Mouse (Mus musculus) gastrocnemius, postnatal 36 days (tissue): ENCODE data around the gene Atf3. TPM values are rescaled to one million over a fixed set of nuclear protein-coding genes. Genes with fewer than 3 reads are reported as not detected.
"Not testable (repeated sequence)": the region's sequence is repeated elsewhere in the genome, so short reads cannot be mapped to it uniquely, and the experiment has no call there.

ENCODE experiments used
- DNase-seq, 2 experiments: peaks; one replicate each; pipeline ENCODE4 v3.0.0; 2022
- intact Hi-C: fragments of 180-260 bp; cut with DNase I; formaldehyde crosslinking; loops from one replicate; pipeline ENCODE4 v1.15.1; 2025
- total RNA-seq, 2 experiments: library from RNA; stranded (reverse); gene quantifications; 2 replicates each; pipeline ENCODE4 v1.2.3; 2021

The Atf3 gene
- total RNA-seq, 2 experiments from 2014 or later: 11.9 to 18.8 TPM

GRCm38 (mm10) chr1:191170444-191170843 is 47.4 kb downstream of the Atf3 start:
- intact Hi-C loops: no loop called here
- DNase-seq: no peak

- intact Hi-C loops: no loop called here
- DNase-seq: no peak
Measured at GRCm38 (mm10) chr1:191166189-191166588, 51.6 kb downstream of the Atf3 start.

- DNase-seq: no peak
- intact Hi-C loops: no loop called here
Measured at GRCm38 (mm10) chr1:191164717-191165116, 53.1 kb downstream of the Atf3 start, which contains the start of gene Fam71a. TSS of gene Fam71a (minus strand) at chr1:191164817.

DNA sequence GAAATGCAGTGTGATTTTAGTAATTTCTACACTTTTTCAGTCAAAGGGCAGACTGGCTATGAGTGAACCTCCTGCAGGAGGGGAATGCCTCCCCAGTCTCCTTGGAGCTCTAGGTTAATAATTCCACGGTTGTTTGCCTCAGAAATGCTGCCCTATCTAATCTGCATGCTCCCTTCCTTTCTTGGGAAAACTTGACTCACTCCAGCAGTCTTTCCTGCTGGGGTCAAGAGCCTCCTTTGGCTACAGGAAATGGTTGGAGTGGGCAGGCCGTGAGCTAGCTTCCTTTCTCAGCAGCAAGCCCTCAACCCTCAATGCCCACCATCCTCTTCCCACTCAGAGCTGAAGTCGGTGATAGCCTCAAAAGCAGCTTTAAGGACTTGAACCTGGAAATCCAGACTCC is 63.5 kb downstream of the Atf3 start:
- intact Hi-C loops: loop anchor here (5.0 kb wide), 1 partner anchor 123 kb away; no protein-coding TSS in a partner anchor
- no peak for DNase-seq

- intact Hi-C loops: loop anchor here (5.0 kb wide), 1 partner anchor 124 kb away; no protein-coding TSS in a partner anchor
- DNase-seq: peak in 1 of 2 experiments; percentile 26
Measured at GRCm38 (mm10) chr1:191153052-191153451, 64.8 kb downstream of the Atf3 start.

GRCm38 (mm10) chr1:191150924-191151605 is 66.8 kb downstream of the Atf3 start:
- DNase-seq: no peak
- intact Hi-C loops: loop anchor here (5.0 kb wide), 1 partner anchor 126 kb away; no protein-coding TSS in a partner anchor

DNA sequence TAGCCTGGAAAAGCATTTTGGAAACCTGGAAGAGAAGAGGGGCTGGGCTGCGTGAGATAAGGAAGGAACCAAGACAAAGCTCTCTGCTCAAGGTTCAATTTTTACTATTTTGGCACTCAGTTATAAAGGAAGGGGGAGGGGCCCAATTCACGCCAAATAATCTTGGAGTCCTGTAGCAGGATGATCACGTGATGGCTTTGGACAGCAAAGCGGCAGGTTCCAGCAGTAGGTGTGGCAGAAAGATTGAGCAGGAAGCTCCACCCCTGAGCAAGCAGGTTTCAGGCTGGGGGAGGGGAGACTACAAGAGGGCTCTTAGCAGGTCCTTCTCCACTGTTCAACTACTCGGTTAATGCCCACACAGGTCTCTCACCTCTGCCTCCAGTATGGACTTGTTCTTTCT is 68.3 kb downstream of the Atf3 start:
- intact Hi-C loops: not testable (repeated sequence)

GRCm38 (mm10) chr1:191140983-191141382 is 76.9 kb downstream of the Atf3 start:
- DNase-seq: no peak
- intact Hi-C loops: no loop called here

More for the DNA sequence above, 68.3 kb downstream of the Atf3 start:
- DNase-seq: not testable (repeated sequence)

DNA sequence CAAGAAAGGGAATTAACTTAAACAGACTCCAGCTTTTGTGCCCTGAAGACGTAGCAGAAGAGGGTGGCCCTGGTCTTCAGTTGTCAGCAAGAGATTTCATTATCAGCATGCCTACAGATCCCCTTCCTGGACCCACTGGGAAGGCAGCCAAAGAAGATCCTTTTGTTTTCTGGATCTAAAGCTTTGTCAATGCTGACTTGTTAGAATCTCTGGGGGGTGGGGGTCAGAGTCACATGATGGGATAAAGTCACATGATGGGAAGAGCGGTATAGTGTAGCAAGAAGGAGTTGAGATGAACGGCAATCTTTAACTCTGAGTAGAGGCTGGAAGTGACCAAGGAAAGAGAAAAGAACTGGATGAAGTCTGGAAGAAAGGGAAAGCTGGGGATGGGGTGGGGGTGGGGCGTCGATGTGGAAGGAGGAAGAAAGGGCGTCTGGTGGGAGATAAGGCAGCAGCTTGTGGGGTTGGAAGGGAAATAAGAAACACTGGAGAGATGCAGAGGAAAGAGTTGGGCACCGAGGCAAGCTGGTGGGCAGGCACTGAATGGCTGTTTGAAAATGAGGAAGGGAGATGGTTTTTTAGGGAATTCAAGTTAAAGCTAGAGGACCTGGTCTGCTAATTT is 78.9 kb downstream of the Atf3 start:
- intact Hi-C loops: no loop called here
- no peak for DNase-seq

GRCm38 (mm10) chr1:191138436-191138835 is 79.4 kb downstream of the Atf3 start:
- no peak for DNase-seq
- intact Hi-C loops: no loop called here

DNA sequence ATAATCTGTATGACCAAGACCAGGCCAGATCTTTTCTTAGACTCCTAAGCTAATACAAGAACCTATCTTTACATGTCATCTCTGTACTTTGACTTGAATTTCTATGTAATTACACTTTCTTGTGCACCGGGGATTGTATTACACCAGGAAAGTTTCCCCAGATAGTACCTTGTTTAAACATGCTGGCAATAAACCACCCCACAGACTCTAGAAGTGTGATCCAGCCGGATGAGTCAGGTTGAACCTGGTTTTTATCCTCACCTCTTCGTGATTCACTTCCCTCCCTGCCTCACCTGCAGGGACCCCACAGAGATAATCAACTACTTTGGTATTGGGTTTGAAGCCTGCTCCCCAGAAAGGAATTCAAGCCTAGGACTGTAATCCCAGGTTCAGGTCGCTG is 82.4 kb downstream of the Atf3 start:
- intact Hi-C loops: no loop called here
- DNase-seq: no peak

GRCm38 (mm10) chr1:191132934-191133333 is 84.9 kb downstream of the Atf3 start:
- no peak for DNase-seq
- intact Hi-C loops: no loop called here

GRCm38 (mm10) chr1:191132240-191132639 is 85.6 kb downstream of the Atf3 start:
- intact Hi-C loops: no loop called here
- DNase-seq: no peak

GRCm38 (mm10) chr1:191131692-191132091 is 86.1 kb downstream of the Atf3 start:
- intact Hi-C loops: no loop called here
- DNase-seq: no peak

GRCm38 (mm10) chr1:191125811-191126638 is 91.8 kb downstream of the Atf3 start:
- intact Hi-C loops: loop anchor here (5.0 kb wide), 1 partner anchor 179 kb away; no protein-coding TSS in a partner anchor
- peak; percentile 37 to 48 for DNase-seq

GRCm38 (mm10) chr1:191124288-191124687 is 93.6 kb downstream of the Atf3 start:
- no peak for DNase-seq
- intact Hi-C loops: no loop called here

GRCm38 (mm10) chr1:191123696-191124095 is 94.1 kb downstream of the Atf3 start:
- intact Hi-C loops: no loop called here
- DNase-seq: no peak

GRCm38 (mm10) chr1:191122744-191123143 is 95.1 kb downstream of the Atf3 start:
- intact Hi-C loops: no loop called here
- no peak for DNase-seq
